Mouse (Mus musculus) liver, embryonic 15.5 days (tissue): ENCODE results near the gene Hfe. TPM values are rescaled to one million over a fixed set of nuclear protein-coding genes. Genes with fewer than 3 reads are reported as not detected.
"Not testable (repeated sequence)": the region's sequence is repeated elsewhere in the genome, so short reads cannot be mapped to it uniquely, and the experiment has no call there.

Experiments used
- ATAC-seq: fragments of 200-750 bp; cut with Nextera tagmentation; 2 replicates; pipeline ENCODE4 v1.8.0; 2017; ENCODE audit warnings: moderate number of reproducible peaks, mild to moderate bottlenecking, moderate library complexity; ENCODE audit not compliant: insufficient read depth
- H3K27ac ChIP-seq: fragments of 300-500 bp; sonication (generic); replicated peaks from 2 replicates; pipeline ENCODE4 v1.5.1; 2015; ENCODE audit warnings: mild to moderate bottlenecking, inconsistent platforms
- H3K27me3 ChIP-seq: fragments of 300-500 bp; sonication (generic); 2 replicates; pipeline ENCODE4 v1.6.1; 2015; ENCODE audit warnings: mild to moderate bottlenecking, inconsistent platforms
- H3K36me3 ChIP-seq: fragments of 300-500 bp; sonication (generic); replicated peaks from 2 replicates; pipeline ENCODE4 v1.6.1; 2015; ENCODE audit warnings: moderate library complexity, mild to moderate bottlenecking, inconsistent platforms
- H3K4me1 ChIP-seq: fragments of 300-500 bp; sonication (generic); replicated peaks from 2 replicates; pipeline ENCODE4 v1.6.1; 2015; ENCODE audit warnings: inconsistent platforms
- H3K4me2 ChIP-seq: fragments of 300-500 bp; sonication (generic); 2 replicates; pipeline ENCODE4 v1.6.1; 2015; ENCODE audit warnings: moderate library complexity, mild to moderate bottlenecking, inconsistent platforms
- H3K4me3 ChIP-seq: fragments of 300-500 bp; sonication (generic); replicated peaks from 2 replicates; pipeline ENCODE4 v1.5.1; 2015; ENCODE audit warnings: mild to moderate bottlenecking, inconsistent platforms
- H3K9ac ChIP-seq: fragments of 300-500 bp; sonication (generic); 2 replicates; pipeline ENCODE4 v1.6.1; 2015; ENCODE audit warnings: moderate library complexity, mild to moderate bottlenecking, inconsistent platforms
- H3K9me3 ChIP-seq: fragments of 300-500 bp; sonication (generic); replicated peaks from 2 replicates; pipeline ENCODE4 v1.6.1; 2016; ENCODE audit warnings: inconsistent platforms
- WGBS: fragments of 180-500 bp; shearing (Covaris S2); methylation state at CpG from one replicate; pipeline ENCODE4 v1.1.7; 2015; ENCODE audit warnings: mixed read lengths; ENCODE audit not compliant: insufficient replicate concordance; 5-methylcytosine and 5-hydroxymethylcytosine counted together
- polyA plus RNA-seq: library from polyadenylated mRNA; unstranded; fragments of >200 nt; fragmentation: Nextera tagmentation; extraction: Ambion mirVana; gene quantifications from 2 replicates; pipeline ENCODE4 v1.2.1, GENCODE M21; 2015

Gene Hfe
- polyA plus RNA-seq, 1 experiment from 2014 or later = 13.6 TPM

DNA sequence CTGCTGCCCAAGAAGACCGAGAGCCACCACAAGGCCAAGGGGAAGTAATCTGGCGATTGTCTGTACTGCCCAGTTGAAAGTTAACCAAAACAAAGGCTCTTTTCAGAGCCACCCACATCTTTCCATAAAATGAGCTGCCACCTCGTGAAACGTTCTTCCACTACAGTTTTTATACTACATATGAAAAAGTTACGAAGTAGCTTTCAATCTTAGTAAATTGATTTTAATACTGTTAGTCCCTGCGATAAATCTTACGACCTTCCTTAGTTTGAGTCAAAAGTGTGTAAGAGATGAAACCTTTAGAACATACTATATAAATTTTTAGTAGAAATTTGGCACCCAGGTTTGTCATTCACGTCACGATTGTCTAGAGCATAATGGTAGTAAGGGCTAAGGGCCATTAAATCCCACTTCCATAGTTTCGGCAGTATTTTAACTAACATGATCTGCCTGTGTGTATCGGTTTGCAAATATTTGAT is 40.9 kb upstream of the Hfe start:
- H3K4me3 ChIP-seq = peak overlapping the region; percentile 51
- H3K27ac ChIP-seq = peak overlapping the region; percentile 99
- H3K36me3 ChIP-seq = no peaks in the 10 kb centered on the region
- H3K9ac ChIP-seq = peak overlapping the region; percentile 63
- under 1% methylated on average over 11 of the region's 11 CpGs for WGBS
- ATAC-seq = peak; percentile 11
- no peaks in the 10 kb centered on the region for H3K27me3 ChIP-seq
- H3K4me2 ChIP-seq = peak overlapping the region; percentile 66
- H3K4me1 ChIP-seq = peaks cover 46% of the 10 kb centered on the region
- no peaks in the 10 kb centered on the region for H3K9me3 ChIP-seq

DNA sequence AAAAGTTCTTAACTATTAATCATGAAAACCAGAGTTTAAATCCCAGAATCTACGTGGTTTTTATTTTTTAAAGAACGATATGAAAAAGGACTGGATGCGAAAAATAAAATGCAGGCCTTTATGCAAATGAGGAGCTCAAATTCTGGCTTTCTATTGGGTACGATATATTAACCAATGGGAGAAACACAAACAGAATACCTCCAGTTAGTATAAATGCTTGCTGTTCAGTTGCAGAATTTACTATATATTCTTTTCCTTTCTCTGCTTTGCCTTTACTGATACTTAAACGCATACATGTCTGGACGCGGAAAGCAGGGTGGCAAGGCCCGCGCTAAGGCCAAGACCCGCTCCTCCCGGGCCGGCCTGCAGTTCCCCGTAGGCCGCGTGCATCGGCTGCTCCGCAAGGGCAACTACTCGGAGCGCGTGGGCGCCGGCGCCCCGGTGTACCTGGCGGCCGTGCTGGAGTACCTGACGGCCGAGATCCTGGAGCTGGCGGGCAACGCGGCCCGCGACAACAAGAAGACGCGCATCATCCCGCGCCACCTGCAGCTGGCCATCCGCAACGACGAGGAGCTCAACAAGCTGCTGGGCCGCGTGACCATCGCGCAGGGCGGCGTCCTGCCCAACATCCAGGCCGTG is 40.3 kb upstream of the Hfe start, which contains the start of gene Hist1h2ab:
Gene Hist1h2ab (plus strand): TSS at position 288 of the 639 bp plus-strand sequence.
- H3K27me3 ChIP-seq, H3K9me3 ChIP-seq, H3K36me3 ChIP-seq: not testable (repeated sequence)
- peak within 1 kb of the TSS; percentile 63 for H3K9ac ChIP-seq
- H3K4me2 ChIP-seq = peak within 1 kb of the TSS; percentile 66
- peak within 1 kb of the TSS; percentile 99 for H3K27ac ChIP-seq
- ATAC-seq = peak; percentile 35
- H3K4me3 ChIP-seq = peak within 1 kb of the TSS; percentile 51
- H3K4me1 ChIP-seq = peaks cover 41% of the 10 kb centered on the region
- WGBS = under 1% methylated on average over 35 of the region's 47 CpGs

DNA sequence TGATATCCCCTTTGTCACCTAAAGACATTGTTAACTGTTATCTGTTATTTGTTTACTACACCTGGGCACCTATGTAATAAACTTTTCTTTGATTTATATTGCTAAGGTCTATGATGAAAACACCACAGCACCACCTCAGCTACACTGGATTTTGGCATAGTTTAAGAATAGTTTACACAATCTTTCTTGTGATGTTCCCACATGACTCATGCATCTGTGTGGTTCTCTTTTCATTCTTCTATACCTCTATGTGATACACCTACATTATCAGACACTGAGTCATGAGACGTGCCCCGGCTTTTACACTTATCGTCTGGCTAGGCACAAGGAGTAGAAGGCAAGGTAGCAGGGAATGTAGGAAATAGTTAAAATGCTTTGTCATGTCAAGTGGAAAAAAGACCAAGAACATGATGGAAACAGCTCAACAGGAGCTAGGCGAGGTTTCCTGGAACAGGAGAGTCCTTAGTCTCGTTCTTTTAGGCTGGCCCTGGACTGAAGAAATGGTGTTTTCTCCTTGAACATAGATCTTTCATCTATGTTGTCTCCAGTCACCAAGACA is 39.0 kb upstream of the Hfe start:
- no peaks in the 10 kb centered on the region for H3K36me3 ChIP-seq
- H3K9ac ChIP-seq = peak overlapping the region; percentile 17
- 76% methylated on average over 5 of the region's 5 CpGs for WGBS
- H3K4me3 ChIP-seq = no peak overlapping the region
- H3K27me3 ChIP-seq = no peaks in the 10 kb centered on the region
- peaks cover 35% of the 10 kb centered on the region for H3K4me1 ChIP-seq
- H3K27ac ChIP-seq = peak overlapping the region; percentile 99
- H3K4me2 ChIP-seq = no peak overlapping the region
- H3K9me3 ChIP-seq = no peaks in the 10 kb centered on the region
- no peak for ATAC-seq

DNA sequence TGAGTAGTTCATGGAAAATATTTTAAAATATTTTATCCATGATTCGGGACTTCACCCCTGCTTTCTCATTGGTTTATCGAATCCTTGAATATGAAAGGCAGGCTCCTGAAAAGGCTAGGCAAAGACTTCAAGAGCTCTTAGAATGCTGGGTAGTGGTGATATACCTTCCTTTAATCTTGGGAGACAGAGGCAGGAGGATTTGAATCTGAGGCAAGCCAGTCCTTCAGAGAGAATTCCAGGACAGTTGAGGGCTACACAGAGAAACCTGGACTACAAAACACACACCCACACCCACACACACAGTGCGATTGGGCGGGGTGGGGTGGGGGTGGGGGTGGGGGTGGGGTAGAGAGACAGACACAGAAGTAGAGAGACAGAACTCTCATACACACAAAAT is 37.2 kb upstream of the Hfe start:
- Histone ChIP-seq H3K4me3 (peak overlapping the region; percentile 62), H3K9me3 (no peaks in the 10 kb centered on the region), H3K36me3 (no peaks in the 10 kb centered on the region), H3K27ac (peak overlapping the region; percentile 99), H3K9ac (peak overlapping the region; percentile 81), H3K4me1 (peaks cover 36% of the 10 kb centered on the region), H3K27me3 (no peaks in the 10 kb centered on the region), H3K4me2 (peak overlapping the region; percentile 66)
- no peak for ATAC-seq
- 6% methylated on average over 4 of the region's 4 CpGs for WGBS

DNA sequence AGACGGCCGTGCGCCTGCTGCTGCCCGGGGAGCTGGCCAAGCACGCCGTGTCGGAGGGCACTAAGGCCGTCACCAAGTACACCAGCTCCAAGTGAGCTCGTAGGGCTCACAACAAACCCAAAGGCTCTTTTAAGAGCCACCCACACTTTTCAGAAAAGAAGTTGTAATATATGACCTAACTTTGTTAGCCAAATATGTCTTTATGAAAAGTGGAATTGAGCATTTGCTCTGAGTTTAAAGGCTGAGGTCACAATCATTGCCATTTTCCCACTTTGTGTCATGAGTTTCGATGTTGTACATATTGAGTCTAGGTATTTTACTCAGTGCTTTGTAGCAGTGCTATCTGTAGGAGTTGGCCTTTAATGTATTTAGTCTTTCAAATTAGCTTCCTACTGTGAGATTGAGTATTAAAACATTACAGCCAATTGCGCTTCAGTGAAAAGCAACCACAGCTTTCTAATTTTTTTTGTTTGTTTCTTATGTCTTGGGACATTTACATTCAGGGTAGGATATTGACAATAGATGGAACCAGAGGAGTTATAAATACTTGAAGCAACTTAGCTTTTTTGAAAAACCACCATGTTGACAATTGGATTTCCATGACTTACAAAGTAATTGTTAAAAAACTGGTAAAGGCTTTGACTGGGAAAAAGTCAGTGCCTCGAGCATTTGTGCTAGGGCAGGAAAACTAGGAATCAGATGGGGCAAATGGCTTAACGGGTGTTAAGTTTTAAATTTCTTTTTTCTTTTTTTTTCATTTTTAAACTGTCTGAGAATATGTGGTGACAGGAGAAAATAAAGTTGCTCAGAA is 36.6 kb upstream of the Hfe start:
- ATAC-seq = peak; percentile 20; the same call in 1 of the 2 replicates

DNA sequence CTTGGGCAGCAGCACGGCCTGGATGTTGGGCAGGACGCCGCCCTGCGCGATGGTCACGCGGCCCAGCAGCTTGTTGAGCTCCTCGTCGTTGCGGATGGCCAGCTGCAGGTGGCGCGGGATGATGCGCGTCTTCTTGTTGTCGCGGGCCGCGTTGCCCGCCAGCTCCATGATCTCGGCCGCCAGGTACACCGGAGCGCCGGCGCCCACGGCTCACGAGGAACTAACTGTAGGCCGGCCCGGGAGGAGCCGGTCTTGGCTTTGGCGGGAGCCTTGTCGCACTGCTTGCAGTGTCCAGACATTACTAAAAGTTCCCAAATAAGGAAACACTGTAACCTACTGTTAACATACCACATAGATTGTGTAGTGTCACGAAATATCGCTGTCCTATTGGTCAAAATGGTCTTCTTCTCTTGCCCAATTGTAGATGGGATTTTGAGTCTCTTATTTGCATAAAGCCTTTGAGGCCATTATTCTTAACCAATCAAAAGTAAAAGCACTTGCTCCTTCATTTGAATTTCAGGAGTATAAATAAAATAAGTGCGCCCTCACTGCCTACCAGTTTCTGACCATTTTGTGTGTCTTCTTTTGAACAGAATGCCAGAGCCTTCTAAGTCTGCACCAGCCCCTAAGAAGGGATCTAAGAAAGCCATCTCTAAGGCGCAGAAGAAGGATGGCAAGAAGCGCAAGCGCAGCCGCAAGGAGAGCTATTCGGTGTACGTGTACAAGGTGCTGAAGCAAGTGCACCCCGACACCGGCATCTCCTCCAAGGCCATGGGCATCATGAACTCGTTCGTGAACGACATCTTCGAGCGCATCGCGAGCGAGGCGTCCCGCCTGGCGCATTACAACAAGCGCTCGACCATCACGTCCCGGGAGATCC is 35.8 kb upstream of the Hfe start, which contains the start of gene Hist1h2bb:
Gene Hist1h2bb (plus strand): TSS at position 534 of the 880 bp plus-strand sequence.
- H3K36me3 ChIP-seq, H3K27me3 ChIP-seq, H3K9me3 ChIP-seq: not testable (repeated sequence)
- Histone ChIP-seq H3K4me3 (peak within 1 kb of the TSS; percentile 62), H3K27ac (peak within 1 kb of the TSS; percentile 99), H3K4me2 (peak within 1 kb of the TSS; percentile 66), H3K4me1 (peaks cover 45% of the 10 kb centered on the region), H3K9ac (peak within 1 kb of the TSS; percentile 81)
- WGBS = 0% methylated on average over 45 of the region's 58 CpGs
- ATAC-seq = peak; percentile 75

More for the DNA sequence above, 36.6 kb upstream of the Hfe start:
- Histone ChIP-seq H3K4me3 (peak overlapping the region; percentile 62), H3K27me3 (no peaks in the 10 kb centered on the region), H3K9ac (peak overlapping the region; percentile 81), H3K27ac (peak overlapping the region; percentile 99), H3K4me2 (peak overlapping the region; percentile 66), H3K4me1 (peaks cover 38% of the 10 kb centered on the region), H3K36me3 (no peaks in the 10 kb centered on the region), H3K9me3 (no peaks in the 10 kb centered on the region)
- 3% methylated on average over 13 of the region's 13 CpGs for WGBS

DNA sequence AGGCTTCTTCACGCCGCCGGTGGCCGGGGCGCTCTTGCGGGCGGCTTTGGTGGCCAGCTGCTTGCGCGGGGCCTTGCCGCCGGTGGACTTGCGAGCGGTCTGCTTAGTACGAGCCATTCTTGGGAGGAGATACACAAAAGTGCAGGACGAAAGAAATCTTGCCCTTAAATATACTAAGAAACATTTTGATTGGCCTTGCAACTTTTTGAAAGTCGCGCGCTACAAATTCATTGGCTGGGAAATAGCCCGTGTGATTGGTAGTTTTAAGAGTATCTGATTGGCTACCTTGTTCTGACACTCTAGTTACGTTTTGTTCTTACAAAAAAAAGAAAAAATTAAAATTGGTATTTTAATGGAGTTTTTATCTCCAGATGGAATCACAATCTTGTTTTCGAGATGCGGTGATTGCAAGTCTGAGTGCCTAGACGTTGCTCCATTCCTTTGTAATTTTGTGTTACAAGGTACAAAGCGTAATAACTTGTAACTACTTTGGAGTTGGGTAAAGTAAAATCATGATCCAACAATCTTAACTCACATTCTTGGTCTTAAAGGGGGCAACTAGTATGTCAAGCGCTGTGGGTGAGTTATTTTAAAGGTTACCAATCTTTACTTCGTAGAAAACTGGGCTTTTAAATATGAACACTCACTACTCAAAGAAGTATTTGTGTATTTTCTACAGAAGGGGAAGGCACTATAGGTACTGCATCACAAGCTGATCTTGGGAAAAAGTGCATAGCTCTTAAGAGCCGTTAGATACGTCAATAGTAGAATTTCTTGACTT is 34.9 kb upstream of the Hfe start, which contains the start of gene Hist1h3c:
Gene Hist1h3c (minus strand): TSS at position 222 of the 781 bp plus-strand sequence.
- H3K9me3 ChIP-seq = no peaks in the 10 kb centered on the region
- peaks cover 48% of the 10 kb centered on the region for H3K4me1 ChIP-seq
- peak within 1 kb of the TSS; percentile 66 for H3K4me2 ChIP-seq
- WGBS = under 1% methylated on average over 28 of the region's 28 CpGs
- peak within 1 kb of the TSS; percentile 99 for H3K27ac ChIP-seq
- peak within 1 kb of the TSS; percentile 62 for H3K4me3 ChIP-seq
- H3K36me3 ChIP-seq = no peaks in the 10 kb centered on the region
- ATAC-seq = peak; percentile 53
- H3K27me3 ChIP-seq = no peaks in the 10 kb centered on the region
- H3K9ac ChIP-seq = peak within 1 kb of the TSS; percentile 81

DNA sequence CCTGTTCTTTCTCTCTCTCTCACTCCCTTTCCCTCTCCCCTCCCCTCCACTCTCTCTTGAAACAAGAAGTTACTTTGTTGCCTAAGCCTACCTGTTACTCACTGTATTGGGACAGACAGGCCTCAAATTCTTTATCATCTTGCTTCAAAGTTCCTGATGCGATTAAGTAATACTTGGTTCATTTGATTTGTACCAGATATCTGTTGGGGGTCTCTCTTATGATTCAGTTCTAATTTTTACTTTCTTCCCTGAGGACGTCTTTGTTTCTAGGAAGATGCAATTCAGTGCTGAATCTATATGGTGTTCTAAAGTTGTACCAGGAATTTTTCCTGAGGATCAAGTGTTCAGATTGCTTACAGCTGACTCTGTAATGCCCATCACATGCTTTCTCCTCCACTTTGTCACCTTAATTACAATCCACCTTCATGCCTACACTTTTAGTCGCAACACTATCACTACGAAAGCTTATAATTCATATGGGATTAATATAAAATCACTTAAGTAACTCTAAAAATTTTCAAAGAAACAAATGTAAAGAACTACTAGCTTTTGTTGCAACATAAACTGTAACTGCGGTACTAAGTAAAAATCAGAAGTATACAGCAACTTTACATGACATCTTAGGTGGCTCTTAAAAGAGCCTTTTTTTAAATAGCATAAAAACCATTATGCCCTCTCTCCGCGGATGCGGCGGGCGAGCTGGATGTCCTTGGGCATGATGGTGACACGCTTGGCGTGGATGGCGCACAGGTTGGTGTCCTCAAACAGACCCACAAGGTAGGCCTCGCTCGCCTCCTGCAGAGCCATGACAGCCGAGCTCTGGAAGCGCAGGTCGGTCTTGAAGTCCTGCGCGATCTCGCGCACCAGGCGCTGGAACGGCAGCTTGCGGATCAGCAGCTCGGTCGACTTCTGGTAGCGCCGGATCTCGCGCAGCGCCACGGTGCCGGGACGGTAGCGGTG is 34.0 kb upstream of the Hfe start:
- Histone ChIP-seq H3K27me3 (no peaks in the 10 kb centered on the region), H3K27ac (peak overlapping the region; percentile 99), H3K36me3 (no peaks in the 10 kb centered on the region), H3K9me3 (no peaks in the 10 kb centered on the region), H3K4me1 (peaks cover 45% of the 10 kb centered on the region), H3K4me3 (peak overlapping the region; percentile 62), H3K4me2 (peak overlapping the region; percentile 66), H3K9ac (peak overlapping the region; percentile 62)
- ATAC-seq = no peak
- under 1% methylated on average over 19 of the region's 36 CpGs for WGBS

DNA sequence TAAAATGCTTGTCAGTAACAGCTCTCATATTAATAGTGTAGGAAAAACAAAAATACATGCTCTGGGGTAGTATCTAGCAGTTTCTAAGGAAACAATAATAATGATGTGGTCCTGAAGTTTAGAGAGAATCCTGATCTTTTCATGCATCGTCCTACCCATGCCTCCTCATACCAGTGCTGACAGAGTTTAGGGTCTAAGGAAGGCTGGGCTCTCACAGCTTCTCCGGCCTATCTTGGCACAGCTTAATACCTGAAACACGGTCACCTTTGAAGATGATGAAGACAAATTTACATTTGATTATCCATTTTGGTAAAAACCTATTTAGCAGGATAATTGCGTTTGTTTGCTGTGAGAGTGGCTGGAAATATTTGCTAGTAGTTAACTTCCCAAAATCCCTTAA is 33.3 kb upstream of the Hfe start:
- Histone ChIP-seq H3K4me1 (peaks cover 44% of the 10 kb centered on the region), H3K36me3 (no peaks in the 10 kb centered on the region), H3K4me2 (peak overlapping the region; percentile 66), H3K9ac (peak overlapping the region; percentile 62), H3K9me3 (no peaks in the 10 kb centered on the region), H3K27ac (peak overlapping the region; percentile 99), H3K4me3 (peak overlapping the region; percentile 62), H3K27me3 (no peaks in the 10 kb centered on the region)
- WGBS = 52% methylated on average over 4 of the region's 4 CpGs
- no peak for ATAC-seq
